Mouse (Mus musculus): ENCODE measurements around the gene Cldn20. TPM values are rescaled to one million over a fixed set of nuclear protein-coding genes. Genes with fewer than 3 reads are reported as not detected.
A peak's percentile ranks its signal among the peaks of the same experiment; 100 is the strongest.

The Cldn20 gene
- polyA plus RNA-seq, 1 experiment from 2014 or later = 0.38 TPM

DNA sequence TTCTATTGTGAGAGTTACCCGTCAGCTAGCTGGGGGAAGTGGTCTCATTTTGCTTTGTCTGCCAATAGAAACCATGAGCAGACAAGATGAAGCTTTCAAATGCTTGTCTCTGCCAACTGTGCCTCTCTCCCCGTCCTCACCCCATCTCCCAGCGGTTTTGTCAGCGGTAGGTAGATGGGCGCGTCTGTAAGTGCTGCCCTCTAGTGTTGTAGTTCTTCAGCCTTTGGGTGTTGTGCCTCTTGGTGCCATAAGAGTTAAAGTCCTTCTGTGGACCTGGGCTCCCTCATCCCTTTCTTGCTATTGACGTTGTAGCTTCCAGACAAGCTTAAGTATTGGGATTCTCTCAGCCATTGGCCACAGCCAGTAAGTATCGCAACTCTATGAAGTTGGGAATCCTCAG lies 30.1 kb downstream of the Cldn20 start:
- DNase-seq (ENCODE audit: low spot score) (no peak), ATAC-seq (ENCODE audit: low read depth) (no peak)
- WGBS = 55% methylated on average over 8 of the region's 8 CpGs
- H3K4me3 ChIP-seq (ENCODE audit: low read depth, low read length) = no peak overlapping the region
- H3K9ac ChIP-seq (ENCODE audit: low read depth, low read length) = no peak overlapping the region
- H3K27me3 ChIP-seq (replicated peaks; ENCODE audit: control insufficient read depth, insufficient read depth, low read length) = no peaks in the 10 kb centered on the region
- no peak overlapping the region for H3K27ac ChIP-seq (replicated peaks; ENCODE audit: low read depth, low read length)
- H3K9me3 ChIP-seq (ENCODE audit: control insufficient read depth, low read length) = no peaks in the 10 kb centered on the region
- no peak overlapping the region for H3K4me2 ChIP-seq (ENCODE audit: low read depth, low read length)
- peaks cover 4% of the 10 kb centered on the region; the same call in 1 of the 2 replicates for H3K4me1 ChIP-seq (ENCODE audit: control insufficient read depth, insufficient read depth, low read length)
- no peaks in the 10 kb centered on the region for H3K36me3 ChIP-seq (ENCODE audit: control insufficient read depth, insufficient read depth, low read length)

DNA sequence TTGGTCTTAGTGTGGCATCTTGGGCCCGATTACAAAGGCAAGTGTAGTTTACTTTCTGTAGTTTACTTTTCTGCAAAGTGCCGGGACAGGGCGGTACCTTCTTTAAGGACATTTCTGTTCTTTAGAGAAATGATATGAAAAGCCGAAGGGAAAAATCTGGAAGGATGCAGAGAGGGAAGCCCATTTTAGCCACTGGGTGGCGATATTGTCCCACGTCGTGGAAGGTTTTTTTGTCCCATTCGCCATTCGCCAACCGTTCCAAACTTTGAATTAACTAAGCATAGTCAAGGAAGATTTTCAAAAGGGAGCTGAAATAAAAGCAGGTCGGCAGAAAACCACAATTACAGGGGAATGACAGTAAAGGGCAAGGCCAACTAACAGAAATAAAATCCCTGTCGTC lies 38.5 kb downstream of the Cldn20 start:
- no peak overlapping the region for H3K27ac ChIP-seq (replicated peaks; ENCODE audit: low read depth, low read length)
- no peak overlapping the region for H3K4me3 ChIP-seq (ENCODE audit: low read depth, low read length)
- 5% methylated on average over 12 of the region's 12 CpGs for WGBS
- H3K4me2 ChIP-seq (ENCODE audit: low read depth, low read length) = peak overlapping the region; percentile 41
- ATAC-seq (ENCODE audit: low read depth) (no peak), DNase-seq (ENCODE audit: low spot score) (peak; percentile 84)
- no peaks in the 10 kb centered on the region for H3K4me1 ChIP-seq (ENCODE audit: control insufficient read depth, insufficient read depth, low read length)
- no peak overlapping the region for H3K9ac ChIP-seq (ENCODE audit: low read depth, low read length)
- H3K9me3 ChIP-seq (ENCODE audit: control insufficient read depth, low read length) = no peaks in the 10 kb centered on the region
- no peaks in the 10 kb centered on the region for H3K36me3 ChIP-seq (ENCODE audit: control insufficient read depth, insufficient read depth, low read length)
- H3K27me3 ChIP-seq (replicated peaks; ENCODE audit: control insufficient read depth, insufficient read depth, low read length) = no peaks in the 10 kb centered on the region

Other genes with a start within 250 kb of the Cldn20 start
- gene Tiam2, start 206.0 kb upstream of the Cldn20 start, polyA plus RNA-seq (2014; fragmentation: Nextera tagmentation; extraction: Ambion mirVana) = 19.3 and 19.9 TPM in 2 replicates
- 16.5 and 17.0 TPM in 2 replicates for gene Tfb1m, start 25.2 kb downstream of the Cldn20 start, polyA plus RNA-seq (2014; fragmentation: Nextera tagmentation; extraction: Ambion mirVana)
- gene Nox3, start 163.7 kb downstream of the Cldn20 start, polyA plus RNA-seq (2014; fragmentation: Nextera tagmentation; extraction: Ambion mirVana) = 0.18 and 0.26 TPM in 2 replicates

Measured in embryonic facial prominence, embryonic 14.5 days (tissue).